Mouse (Mus musculus) myocyte (in vitro differentiated cells): ENCODE measurements around the gene Col4a2.

Source experiments
- CEBPB ChIP-seq: IDR thresholded peaks from 2 replicates; pipeline ENCODE4 v1.6.1; 2011; ENCODE audit warnings: mild to moderate bottlenecking, moderate library complexity; ENCODE audit not compliant: poor library complexity, insufficient read depth, severe bottlenecking
- E2F4 ChIP-seq: IDR thresholded peaks from one replicate; pipeline ENCODE4 v1.6.1; 2011; ENCODE audit warnings: mild to moderate bottlenecking, control low read depth, moderate library complexity; ENCODE audit not compliant: insufficient read depth
- MAX ChIP-seq: IDR thresholded peaks from one replicate; pipeline ENCODE4 v1.6.1; 2011; ENCODE audit warnings: low read depth, mild to moderate bottlenecking, control low read depth
- MYOD1 ChIP-seq, 3 experiments: IDR thresholded peaks; one replicate each; pipeline ENCODE4 v1.6.1; 2011; ENCODE audit warnings: control low read depth in 2 of 3, low read depth in 2 of 3, mild to moderate bottlenecking in 2 of 3, moderate library complexity in 1 of 3; ENCODE audit not compliant: insufficient read length in 2 of 3, control insufficient read depth in 1 of 3
- MYOG ChIP-seq, 3 experiments: IDR thresholded peaks; one replicate each; pipeline ENCODE4 v1.6.1; 2011; ENCODE audit warnings: control low read depth in 2 of 3, low read depth in 2 of 3, mild to moderate bottlenecking in 2 of 3; ENCODE audit not compliant: insufficient read length in 2 of 3, control insufficient read depth in 1 of 3, insufficient read depth in 1 of 3
- POLR2A ChIP-seq: IDR thresholded peaks from one replicate; pipeline ENCODE4 v1.6.1; 2011; ENCODE audit warnings: low read depth, mild to moderate bottlenecking, control low read depth, moderate library complexity; ENCODE audit not compliant: insufficient read length
- POLR2AphosphoS2 ChIP-seq: IDR thresholded peaks from one replicate; pipeline ENCODE4 v1.6.1; 2011; ENCODE audit warnings: low read depth, control low read depth; ENCODE audit not compliant: insufficient read length
- REST ChIP-seq: IDR thresholded peaks from one replicate; pipeline ENCODE4 v1.6.1; 2011; ENCODE audit warnings: mild to moderate bottlenecking, control low read depth, moderate library complexity; ENCODE audit not compliant: insufficient read depth, insufficient read length
- SRF ChIP-seq: IDR thresholded peaks from one replicate; pipeline ENCODE4 v1.6.1; 2011; ENCODE audit warnings: low read depth; ENCODE audit not compliant: control insufficient read depth, insufficient read length
- TCF12 ChIP-seq: IDR thresholded peaks from one replicate; pipeline ENCODE4 v1.6.1; 2011; ENCODE audit warnings: mild to moderate bottlenecking, control low read depth; ENCODE audit not compliant: poor library complexity, insufficient read depth, severe bottlenecking
- TCF3 ChIP-seq: IDR thresholded peaks from one replicate; pipeline ENCODE4 v1.6.1; 2011; ENCODE audit warnings: low read depth, control low read depth; ENCODE audit not compliant: insufficient read length
- USF1 ChIP-seq: IDR thresholded peaks from one replicate; pipeline ENCODE4 v1.6.1; 2011; ENCODE audit warnings: low read depth, mild to moderate bottlenecking, control low read depth, moderate library complexity

- TF ChIP-seq E2F4: no peak
- TF ChIP-seq POLR2AphosphoS2: no peak
- TF ChIP-seq MAX: no peak
- no peak for TF ChIP-seq USF1
- no peak for TF ChIP-seq POLR2A
- TF ChIP-seq MYOG (IDR thresholded peaks at IDR 0.05; ENCODE audit: control insufficient read depth in 1 of 3, insufficient read depth in 1 of 3, insufficient read length in 2 of 3, low read depth in 2 of 3): no peak
- no peak for TF ChIP-seq TCF12
- TF ChIP-seq REST: no peak
- no peak for TF ChIP-seq TCF3
- TF ChIP-seq MYOD1 (IDR thresholded peaks at IDR 0.05; ENCODE audit: control insufficient read depth in 1 of 3, insufficient read length in 2 of 3, low read depth in 2 of 3): no peak
- TF ChIP-seq CEBPB: no peak
- no peak for TF ChIP-seq SRF
Measured at GRCm38 (mm10) chr8:11470694-11471093, 158.1 kb downstream of the Col4a2 start.
